Mouse (Mus musculus) neural tube, embryonic 15.5 days (tissue): ENCODE results near the gene Olfr589. TPM values are rescaled to one million over a fixed set of nuclear protein-coding genes. Genes with fewer than 3 reads are reported as not detected.
"Not testable (repeated sequence)": the region's sequence is repeated elsewhere in the genome, so short reads cannot be mapped to it uniquely, and the experiment has no call there.

Experiments used
- ATAC-seq: fragments of 200-750 bp; cut with Nextera tagmentation; 2 replicates; pipeline ENCODE4 v1.8.0; 2017; ENCODE audit warnings: mild to moderate bottlenecking, moderate TSS enrichment, moderate library complexity; ENCODE audit not compliant: low FRiP score
- H3K27ac ChIP-seq: fragments of 300-500 bp; sonication (generic); replicated peaks from 2 replicates; pipeline ENCODE4 v1.5.1; 2015; ENCODE audit warnings: mild to moderate bottlenecking, inconsistent platforms
- H3K27me3 ChIP-seq: fragments of 300-500 bp; sonication (generic); replicated peaks from 2 replicates; pipeline ENCODE4 v1.6.1; 2015; ENCODE audit warnings: inconsistent platforms
- H3K36me3 ChIP-seq: fragments of 300-500 bp; sonication (generic); 2 replicates; pipeline ENCODE4 v1.6.1; 2015; ENCODE audit warnings: inconsistent platforms
- H3K4me1 ChIP-seq: fragments of 300-500 bp; sonication (generic); 2 replicates; pipeline ENCODE4 v1.6.1; 2015; ENCODE audit warnings: inconsistent platforms
- H3K4me2 ChIP-seq: fragments of 300-500 bp; sonication (generic); 2 replicates; pipeline ENCODE4 v1.6.1; 2015; ENCODE audit warnings: inconsistent platforms, mild to moderate bottlenecking, moderate library complexity
- H3K4me3 ChIP-seq: fragments of 300-500 bp; sonication (generic); replicated peaks from 2 replicates; pipeline ENCODE4 v1.5.1; 2015; ENCODE audit warnings: mild to moderate bottlenecking, inconsistent platforms
- H3K9ac ChIP-seq: fragments of 300-500 bp; sonication (generic); replicated peaks from 2 replicates; pipeline ENCODE4 v1.6.1; 2015; ENCODE audit warnings: mild to moderate bottlenecking, inconsistent platforms
- H3K9me3 ChIP-seq: fragments of 300-500 bp; sonication (generic); replicated peaks from 2 replicates; pipeline ENCODE4 v1.6.1; 2016; ENCODE audit warnings: inconsistent platforms
- WGBS: fragments of 180-500 bp; shearing (Covaris S2); methylation state at CpG from one replicate; pipeline ENCODE4 v1.1.7; 2015; ENCODE audit warnings: mixed read lengths; 5-methylcytosine and 5-hydroxymethylcytosine counted together
- polyA plus RNA-seq: library from polyadenylated mRNA; unstranded; fragments of >200 nt; fragmentation: Nextera tagmentation; extraction: Ambion mirVana; gene quantifications from 2 replicates; pipeline ENCODE4 v1.2.1, GENCODE M21; 2015

Gene Olfr589
- polyA plus RNA-seq: not detected in 2 replicates

DNA sequence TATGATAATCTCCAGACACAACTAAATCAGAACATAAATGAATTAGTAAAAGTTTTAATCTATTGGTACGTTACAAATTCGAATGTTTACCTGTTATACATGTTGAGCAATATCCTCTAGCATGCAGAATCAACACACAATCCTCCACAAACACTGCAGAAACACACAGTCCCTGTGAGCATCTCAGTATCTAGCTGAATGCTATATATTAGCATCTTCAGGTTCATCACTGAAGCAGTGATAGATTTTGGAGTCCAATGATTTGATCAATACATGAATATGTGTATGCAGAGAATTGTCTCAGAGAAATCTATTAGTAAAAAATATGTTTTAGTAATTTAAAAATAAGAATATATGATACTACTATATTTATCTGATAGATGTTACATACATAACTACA is at the start of gene Olfr589:
TSS of gene Olfr589 (minus strand) at position 101 of the 400 bp plus-strand sequence.
- no peak within 1 kb of the TSS for H3K27ac ChIP-seq
- H3K4me3 ChIP-seq: no peak within 1 kb of the TSS
- no peak for ATAC-seq
- H3K9me3 ChIP-seq: no peaks in the 10 kb centered on the region
- H3K4me2 ChIP-seq: no peak within 1 kb of the TSS
- WGBS: 72% methylated on average over 2 of the region's 2 CpGs
- no peaks in the 10 kb centered on the region for H3K36me3 ChIP-seq
- no peak within 1 kb of the TSS for H3K9ac ChIP-seq
- no peaks in the 10 kb centered on the region for H3K4me1 ChIP-seq
- H3K27me3 ChIP-seq: no peaks in the 10 kb centered on the region

DNA sequence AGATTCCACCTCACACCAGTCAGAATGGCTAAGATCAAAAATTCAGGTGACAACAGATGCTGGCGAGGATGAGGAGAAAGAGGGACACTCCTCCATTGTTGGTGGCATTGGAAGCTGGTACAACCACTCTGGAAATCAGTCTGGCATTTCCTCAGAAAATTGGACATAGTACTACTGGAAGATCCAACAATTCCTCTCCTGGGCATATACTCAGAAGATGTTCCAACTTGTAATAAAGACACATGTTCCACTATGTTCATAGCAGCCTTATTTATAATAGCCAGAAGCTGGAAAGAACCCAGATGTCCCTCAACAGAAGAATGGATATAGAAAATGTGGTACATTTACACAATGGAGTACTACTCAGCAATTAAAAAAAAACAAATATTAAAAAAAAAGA is 28.3 kb upstream of the Olfr589 start, which contains the start of gene Olfr592:
TSS of gene Olfr592 (plus strand) at position 301 of the 400 bp plus-strand sequence.
- not testable (repeated sequence) for H3K36me3 ChIP-seq, ATAC-seq, H3K9me3 ChIP-seq, H3K27me3 ChIP-seq, H3K4me3 ChIP-seq, H3K4me1 ChIP-seq, H3K9ac ChIP-seq, H3K27ac ChIP-seq, H3K4me2 ChIP-seq
- WGBS: 89% methylated on average over 1 of the region's 1 CpGs

DNA sequence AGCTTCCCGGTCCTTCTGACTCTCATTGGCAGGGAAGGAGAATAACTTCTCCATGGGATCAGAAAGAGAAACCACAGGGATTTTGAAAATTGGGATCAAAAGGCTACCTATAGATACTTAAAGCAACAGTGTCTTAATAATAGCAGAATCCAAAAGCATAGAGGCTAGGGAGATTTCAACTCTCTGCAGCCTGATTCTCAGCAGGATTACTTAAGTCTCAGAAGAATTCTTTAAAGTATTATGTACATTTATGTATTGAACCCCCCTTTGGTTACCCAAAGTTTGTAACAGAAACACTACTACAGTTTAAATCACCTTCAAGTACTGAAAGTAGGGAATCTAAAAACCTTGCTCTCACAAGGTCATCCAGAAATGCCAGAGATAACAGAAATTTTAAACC is 22.1 kb upstream of the Olfr589 start, which contains the start of gene Olfr591:
TSS of gene Olfr591 (minus strand) at position 101 of the 400 bp plus-strand sequence.
- 80% methylated on average over 1 of the region's 1 CpGs for WGBS
- Histone ChIP-seq H3K9ac (no peak within 1 kb of the TSS), H3K9me3 (no peaks in the 10 kb centered on the region; the same call in 1 of the 2 replicates), H3K4me2 (no peak within 1 kb of the TSS), H3K4me3 (no peak within 1 kb of the TSS), H3K27ac (no peak within 1 kb of the TSS), H3K36me3 (no peaks in the 10 kb centered on the region), H3K4me1 (no peaks in the 10 kb centered on the region), H3K27me3 (no peaks in the 10 kb centered on the region)
- ATAC-seq: no peak

DNA sequence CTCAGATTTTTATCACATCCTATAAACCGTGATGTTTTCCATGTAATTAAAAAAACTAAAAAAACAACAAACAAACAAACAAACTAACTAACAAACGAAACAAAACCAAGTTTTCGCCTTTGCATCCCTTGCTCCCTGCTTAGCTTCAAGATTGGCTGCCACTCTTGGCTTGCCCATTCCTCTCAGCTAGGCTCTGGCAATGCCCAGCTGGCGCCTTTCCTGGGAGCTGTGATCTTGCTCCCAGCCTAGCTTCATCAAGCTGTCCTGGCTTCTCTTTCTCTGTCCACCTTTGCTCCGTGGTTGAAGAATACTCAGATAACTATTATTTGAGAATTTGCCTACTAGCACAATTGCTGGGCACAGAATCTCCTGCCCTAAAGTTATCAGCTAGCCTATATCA is 13.5 kb upstream of the Olfr589 start:
- no peaks in the 10 kb centered on the region for H3K27me3 ChIP-seq
- no peak overlapping the region for H3K27ac ChIP-seq
- no peak for ATAC-seq
- no peaks in the 10 kb centered on the region for H3K4me1 ChIP-seq
- H3K9me3 ChIP-seq: no peaks in the 10 kb centered on the region
- H3K4me3 ChIP-seq: no peak overlapping the region
- WGBS: 85% methylated on average over 5 of the region's 5 CpGs
- no peaks in the 10 kb centered on the region for H3K36me3 ChIP-seq
- no peak overlapping the region for H3K4me2 ChIP-seq
- no peak overlapping the region for H3K9ac ChIP-seq

DNA sequence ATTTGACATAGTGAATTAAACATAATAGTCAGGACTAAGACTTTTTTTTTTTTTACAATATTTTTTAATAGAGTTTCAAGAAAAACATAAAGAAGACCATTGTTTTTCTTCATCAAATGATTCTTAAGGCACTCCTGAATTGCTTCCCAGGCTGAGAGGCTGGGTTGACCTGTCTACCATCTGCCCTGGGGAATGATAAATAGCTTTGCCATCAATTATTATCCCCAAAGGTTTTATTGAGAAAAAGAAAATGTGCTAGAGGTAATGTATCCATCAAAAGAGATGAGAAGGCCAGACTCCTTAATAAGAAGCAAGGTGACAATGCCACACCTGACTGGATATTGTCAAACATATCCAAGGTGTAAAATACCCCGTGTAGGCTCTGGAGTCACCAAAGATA is 15.6 kb downstream of the Olfr589 start, which contains the start of gene Olfr588-ps1:
TSS of gene Olfr588-ps1 (plus strand) at position 301 of the 400 bp plus-strand sequence.
- Histone ChIP-seq H3K4me3 (no peak within 1 kb of the TSS), H3K9me3 (no peaks in the 10 kb centered on the region), H3K27ac (no peak within 1 kb of the TSS), H3K27me3 (no peaks in the 10 kb centered on the region), H3K4me1 (no peaks in the 10 kb centered on the region), H3K36me3 (no peaks in the 10 kb centered on the region), H3K4me2 (no peak within 1 kb of the TSS), H3K9ac (no peak within 1 kb of the TSS)
- 88% methylated on average over 1 of the region's 1 CpGs for WGBS
- ATAC-seq: no peak

DNA sequence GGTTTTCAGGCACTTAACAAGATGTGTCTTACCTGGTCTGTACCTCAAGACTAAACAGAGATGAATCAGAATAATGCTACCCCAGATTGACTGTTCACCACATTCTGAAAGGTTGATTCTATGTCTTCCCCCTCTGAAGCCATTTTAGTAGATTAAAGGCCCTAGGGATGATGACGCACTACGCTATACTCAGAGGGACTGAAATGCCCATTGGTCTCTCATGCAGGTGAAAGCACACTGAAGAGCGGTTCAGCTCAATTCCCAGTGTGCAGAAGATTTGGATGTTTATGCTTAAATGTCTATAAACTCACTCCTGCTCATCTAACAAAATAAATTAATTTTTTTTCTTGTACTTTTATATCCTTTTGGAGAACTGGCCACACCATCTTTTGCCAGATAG is 30.6 kb downstream of the Olfr589 start, which contains the start of gene Olfr586:
TSS of gene Olfr586 (minus strand) at position 101 of the 400 bp plus-strand sequence.
- 94% methylated on average over 3 of the region's 3 CpGs for WGBS
- ATAC-seq: no peak
- Histone ChIP-seq H3K36me3 (no peaks in the 10 kb centered on the region), H3K4me2 (no peak within 1 kb of the TSS), H3K27me3 (no peaks in the 10 kb centered on the region), H3K9ac (no peak within 1 kb of the TSS), H3K4me3 (no peak within 1 kb of the TSS), H3K27ac (no peak within 1 kb of the TSS), H3K9me3 (no peaks in the 10 kb centered on the region), H3K4me1 (no peaks in the 10 kb centered on the region)

DNA sequence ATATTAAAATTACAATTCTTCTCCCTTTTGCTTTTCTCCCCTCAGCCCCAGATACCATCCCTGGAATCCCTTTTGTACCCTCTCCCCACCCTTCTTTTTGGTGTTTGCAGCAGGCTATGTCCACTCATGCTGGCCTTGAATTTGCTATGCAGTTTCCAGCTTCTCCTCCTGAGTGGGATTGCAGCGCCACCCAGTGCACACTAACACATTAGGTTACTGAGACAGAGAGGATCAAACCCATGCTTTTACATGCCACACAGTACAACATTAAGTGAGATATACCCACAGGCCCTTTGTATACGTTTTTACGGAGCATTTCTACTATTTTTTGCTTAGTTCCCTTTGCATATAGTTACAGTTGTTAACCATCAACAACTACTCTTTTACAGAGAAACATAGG is 36.8 kb downstream of the Olfr589 start:
- Histone ChIP-seq H3K4me3 (no peak overlapping the region), H3K4me2 (no peak overlapping the region), H3K36me3 (no peaks in the 10 kb centered on the region), H3K9ac (no peak overlapping the region), H3K9me3 (no peaks in the 10 kb centered on the region), H3K4me1 (no peaks in the 10 kb centered on the region), H3K27me3 (no peaks in the 10 kb centered on the region), H3K27ac (no peak overlapping the region)
- WGBS: 51% methylated on average over 3 of the region's 3 CpGs
- no peak for ATAC-seq

Other genes starting within 250 kb of the Olfr589 start
- not detected in 2 replicates for gene Olfr571, start 238.8 kb downstream of the Olfr589 start, polyA plus RNA-seq
- gene Olfr572, start 231.9 kb downstream of the Olfr589 start, polyA plus RNA-seq: not detected in 2 replicates
- gene Olfr573-ps1, start 213.8 kb downstream of the Olfr589 start, polyA plus RNA-seq: not detected in 2 replicates
- not detected in 2 replicates for gene Olfr574, start 207.9 kb downstream of the Olfr589 start, polyA plus RNA-seq
- gene Olfr575, start 197.6 kb downstream of the Olfr589 start, polyA plus RNA-seq: not detected in 2 replicates
- not detected in 2 replicates for gene Olfr576, start 193.7 kb downstream of the Olfr589 start, polyA plus RNA-seq
- not detected in 2 replicates for gene Olfr577, start 180.4 kb downstream of the Olfr589 start, polyA plus RNA-seq
- gene Olfr578, start 167.0 kb downstream of the Olfr589 start, polyA plus RNA-seq: not detected in 2 replicates
- gene Olfr582, start 118.3 kb downstream of the Olfr589 start, polyA plus RNA-seq: not detected in 2 replicates
- gene Olfr583, start 105.1 kb downstream of the Olfr589 start, polyA plus RNA-seq: not detected in 2 replicates
- gene Olfr584, start 74.5 kb downstream of the Olfr589 start, polyA plus RNA-seq: not detected in 2 replicates
- gene Olfr585, start 58.6 kb downstream of the Olfr589 start, polyA plus RNA-seq: not detected in 2 replicates
- gene Olfr586, start 30.7 kb downstream of the Olfr589 start, polyA plus RNA-seq: not detected in 2 replicates
- gene Olfr588-ps1, start 15.5 kb downstream of the Olfr589 start, polyA plus RNA-seq: not detected in 2 replicates
- gene Olfr591, start 22.0 kb upstream of the Olfr589 start, polyA plus RNA-seq: not detected in 2 replicates
- gene Olfr592, start 28.4 kb upstream of the Olfr589 start, polyA plus RNA-seq: not detected in 2 replicates
- not detected in 2 replicates for gene Olfr593, start 55.5 kb upstream of the Olfr589 start, polyA plus RNA-seq
- gene Olfr594, start 60.6 kb upstream of the Olfr589 start, polyA plus RNA-seq: not detected in 2 replicates
- not detected in 2 replicates for gene Usp17ld, start 96.1 kb upstream of the Olfr589 start, polyA plus RNA-seq
- not detected in 2 replicates for gene Olfr596, start 149.3 kb upstream of the Olfr589 start, polyA plus RNA-seq
- not detected in 2 replicates for gene Olfr597, start 160.0 kb upstream of the Olfr589 start, polyA plus RNA-seq
- gene Olfr598, start 167.2 kb upstream of the Olfr589 start, polyA plus RNA-seq: not detected in 2 replicates
- gene Olfr599, start 179.6 kb upstream of the Olfr589 start, polyA plus RNA-seq: not detected in 2 replicates
- not detected in 2 replicates for gene Olfr600, start 193.3 kb upstream of the Olfr589 start, polyA plus RNA-seq
- not detected in 2 replicates for gene Olfr601, start 206.3 kb upstream of the Olfr589 start, polyA plus RNA-seq
- not detected in 2 replicates for gene Olfr603, start 229.8 kb upstream of the Olfr589 start, polyA plus RNA-seq